Mouse (Mus musculus) lung, postnatal 0 days (tissue): ENCODE data around the gene Pidd1.

Source experiments
- CTCF ChIP-seq: IDR thresholded peaks from 2 replicates; pipeline ENCODE4 v1.5.1; 2016; ENCODE audit warnings: antibody characterized with exemption, mild to moderate bottlenecking
- EP300 ChIP-seq: IDR thresholded peaks from 2 replicates; pipeline ENCODE4 v1.6.1; 2016; ENCODE audit warnings: antibody characterized with exemption, mild to moderate bottlenecking, control low read depth

GRCm38 (mm10) chr7:141443828-141444237 lies at the start of gene Pidd1:
- TF ChIP-seq CTCF (no peak), EP300 (no peak)
